Mouse (Mus musculus): Measurements from ENCODE around the gene Slc38a9. TPM values are rescaled to one million over a fixed set of nuclear protein-coding genes. Genes with fewer than 3 reads are reported as not detected.

Slc38a9 gene
- polyA plus RNA-seq, 1 experiment from 2014 or later, result 23.8 TPM

- Histone ChIP-seq H3K9ac (no peak overlapping the region), H3K27ac (no peak overlapping the region), H3K36me3 (no peaks in the 10 kb centered on the region), H3K4me1 (no peaks in the 10 kb centered on the region), H3K4me3 (no peak overlapping the region), H3K9me3 (no peaks in the 10 kb centered on the region), H3K4me2 (replicated peaks) (no peak overlapping the region), H3K27me3 (replicated peaks) (no peaks in the 10 kb centered on the region)
- 82% methylated on average over 10 of the region's 10 CpGs for WGBS
- ATAC-seq (ENCODE audit: low FRiP score, low read depth), result no peak
Measured at GRCm38 (mm10) chr13:112786942-112787533, 126.5 kb downstream of the Slc38a9 start.

Other genes with a start within 250 kb of the Slc38a9 start
- gene Il6st, start 196.7 kb upstream of the Slc38a9 start, polyA plus RNA-seq (2016; fragmentation: Nextera tagmentation; extraction: Ambion mirVana), result 33.6 and 36.4 TPM in 2 replicates
- gene Il31ra, start 66.4 kb upstream of the Slc38a9 start, polyA plus RNA-seq (2016; fragmentation: Nextera tagmentation; extraction: Ambion mirVana), result 0.09 and 0.16 TPM in 2 replicates
- 0.59 and 0.70 TPM in 2 replicates for gene Ddx4, start 8.3 kb upstream of the Slc38a9 start, polyA plus RNA-seq (2016; fragmentation: Nextera tagmentation; extraction: Ambion mirVana)
- gene Plpp1, start 140.0 kb downstream of the Slc38a9 start, polyA plus RNA-seq (2016; fragmentation: Nextera tagmentation; extraction: Ambion mirVana), result 27.4 and 29.6 TPM in 2 replicates

Data from neural tube, embryonic 12.5 days (tissue).